Comparison of ENCODE assay signal across 29 mouse cellular contexts in the genomic region with DNA sequence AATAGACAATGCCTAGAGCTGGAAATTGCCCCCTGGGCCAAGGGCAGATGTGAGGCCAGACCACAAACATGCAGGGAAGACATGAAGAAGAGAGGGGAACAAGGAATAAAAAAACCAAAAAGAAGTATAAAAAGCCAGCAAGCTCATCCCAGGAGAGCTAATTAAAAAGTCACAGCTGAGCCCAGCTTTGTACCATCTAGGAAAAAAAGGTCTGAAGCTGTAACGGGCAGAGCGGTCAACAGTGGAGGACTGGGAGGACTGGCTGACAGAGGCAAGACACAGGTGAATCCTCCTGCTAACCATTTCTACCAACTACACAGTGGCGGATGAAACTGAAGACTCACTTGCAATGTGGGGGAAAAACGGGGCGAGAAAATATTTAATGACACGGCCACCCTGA. TPM values are rescaled to one million over a fixed set of nuclear protein-coding genes. Genes with fewer than 3 reads are reported as not detected.
DNase-seq lines count a peak whose midpoint lies in the region; ATAC-seq lines count a peak whose summit lies in the region.
"Had no signal": no experiment of that assay in that cellular context is flagged by ENCODE, and none has a peak within 500 bp of the region (broad histone marks: within the 10 kb centered on the region; RNA-seq: fewer than 3 reads in every experiment).

No protein-coding gene starts in this region.

- no peak overlapping the region for H3K4me3 ChIP-seq in hindbrain, embryonic 11.5 days (ENCODE audit: low read depth, low read length)
- H3K4me3 ChIP-seq in hindbrain, embryonic 10.5 days: no peak overlapping the region
- H3K4me3 ChIP-seq in midbrain, embryonic 13.5 days (replicated peaks): no peak overlapping the region
- H3K4me3 ChIP-seq in midbrain, embryonic 16.5 days (ENCODE audit: low read depth, low read length): no peak overlapping the region
- H3K4me3 ChIP-seq in midbrain, embryonic 15.5 days: no peak overlapping the region
- H3K4me3 ChIP-seq in midbrain, embryonic 10.5 days: no peak overlapping the region
- H3K4me3 ChIP-seq: embryonic facial prominence, embryonic 13.5 days; embryonic facial prominence, embryonic 15.5 days; erythroblast, embryonic 14.5 days; forebrain, embryonic 10.5 days; forebrain, embryonic 12.5 days had no signal

- H3K4me1 ChIP-seq in hindbrain, embryonic 11.5 days (replicated peaks; ENCODE audit: control insufficient read depth, insufficient read depth, low read length): no peaks in the 10 kb centered on the region
- H3K4me1 ChIP-seq in hindbrain, embryonic 10.5 days (replicated peaks): no peaks in the 10 kb centered on the region
- 0 out of 2 replicates have a peak, but pooled peaks cover 3% of the 10 kb centered on the region for H3K4me1 ChIP-seq in midbrain, embryonic 13.5 days (replicated peaks)
- H3K4me1 ChIP-seq in midbrain, embryonic 16.5 days (ENCODE audit: control insufficient read depth, insufficient read depth, low read length): no peaks in the 10 kb centered on the region
- H3K4me1 ChIP-seq in midbrain, embryonic 15.5 days: no peaks in the 10 kb centered on the region
- 0 out of 2 replicates have a peak, but pooled peaks cover 2% of the 10 kb centered on the region for H3K4me1 ChIP-seq in midbrain, embryonic 10.5 days
- H3K4me1 ChIP-seq: embryonic facial prominence, embryonic 13.5 days; embryonic facial prominence, embryonic 15.5 days; forebrain, embryonic 10.5 days; forebrain, embryonic 12.5 days had no signal

- no peak for ATAC-seq in hindbrain, embryonic 11.5 days (ENCODE audit: low FRiP score)
- peak; percentile 83; the same call in 1 of the 2 replicates for ATAC-seq in midbrain, embryonic 13.5 days
- ATAC-seq in midbrain, embryonic 16.5 days: no peak
- peak; percentile 60; the same call in 1 of the 2 replicates for ATAC-seq in midbrain, embryonic 15.5 days (replicated peaks)
- ATAC-seq: activated CD4-positive, CD25-positive, alpha-beta regulatory T cell, adult 4 months; CD4-positive, CD25-positive, alpha-beta regulatory T cell, adult 4 months; forebrain, embryonic 14.5 days; forebrain, embryonic 16.5 days; Patski had no signal

- no peaks in the 10 kb centered on the region for H3K9me3 ChIP-seq in hindbrain, embryonic 11.5 days (ENCODE audit: control insufficient read depth, low read length)
- no peaks in the 10 kb centered on the region for H3K9me3 ChIP-seq in hindbrain, embryonic 10.5 days
- no peaks in the 10 kb centered on the region for H3K9me3 ChIP-seq in midbrain, embryonic 13.5 days
- no peaks in the 10 kb centered on the region for H3K9me3 ChIP-seq in midbrain, embryonic 16.5 days (replicated peaks; ENCODE audit: control insufficient read depth, low read length, poor library complexity, severe bottlenecking)
- H3K9me3 ChIP-seq in midbrain, embryonic 15.5 days: no peaks in the 10 kb centered on the region
- no peaks in the 10 kb centered on the region for H3K9me3 ChIP-seq in midbrain, embryonic 10.5 days (replicated peaks)
- H3K9me3 ChIP-seq: embryonic facial prominence, embryonic 13.5 days; embryonic facial prominence, embryonic 15.5 days; forebrain, embryonic 10.5 days; forebrain, embryonic 12.5 days had no signal

- H3K9ac ChIP-seq in hindbrain, embryonic 11.5 days (ENCODE audit: low read depth, low read length): no peak overlapping the region
- no peak overlapping the region for H3K9ac ChIP-seq in midbrain, embryonic 13.5 days (replicated peaks)
- H3K9ac ChIP-seq in midbrain, embryonic 16.5 days (ENCODE audit: low read depth, low read length): no peak overlapping the region
- H3K9ac ChIP-seq in midbrain, embryonic 15.5 days: no peak overlapping the region
- H3K9ac ChIP-seq: embryonic facial prominence, embryonic 13.5 days; embryonic facial prominence, embryonic 15.5 days; forebrain, embryonic 12.5 days had no signal

- WGBS in hindbrain, embryonic 11.5 days: 81% methylated on average over 6 of the region's 6 CpGs
- WGBS in hindbrain, embryonic 10.5 days: 85% methylated on average over 6 of the region's 6 CpGs
- 69% methylated on average over 6 of the region's 6 CpGs for WGBS in midbrain, embryonic 13.5 days
- whole genome bisulfite sequencing in midbrain, embryonic 16.5 days: 61% methylated on average over 6 of the region's 6 CpGs
- WGBS in midbrain, embryonic 15.5 days: 67% methylated on average over 6 of the region's 6 CpGs
- WGBS in midbrain, embryonic 10.5 days: 92% methylated on average over 6 of the region's 6 CpGs

- no peak overlapping the region for H3K4me2 ChIP-seq in hindbrain, embryonic 11.5 days (replicated peaks; ENCODE audit: low read depth, low read length)
- no peak overlapping the region for H3K4me2 ChIP-seq in midbrain, embryonic 13.5 days (replicated peaks)
- no peak overlapping the region for H3K4me2 ChIP-seq in midbrain, embryonic 16.5 days (ENCODE audit: low read length)
- no peak overlapping the region for H3K4me2 ChIP-seq in midbrain, embryonic 15.5 days
- H3K4me2 ChIP-seq: embryonic facial prominence, embryonic 13.5 days; embryonic facial prominence, embryonic 15.5 days; forebrain, embryonic 12.5 days had no signal

- no peaks in the 10 kb centered on the region for H3K27me3 ChIP-seq in hindbrain, embryonic 11.5 days (ENCODE audit: control insufficient read depth, insufficient read depth, low read length)
- no peaks in the 10 kb centered on the region for H3K27me3 ChIP-seq in hindbrain, embryonic 10.5 days (ENCODE audit: insufficient read depth, poor library complexity, severe bottlenecking)
- no peaks in the 10 kb centered on the region for H3K27me3 ChIP-seq in midbrain, embryonic 13.5 days
- no peaks in the 10 kb centered on the region for H3K27me3 ChIP-seq in midbrain, embryonic 16.5 days (ENCODE audit: control insufficient read depth, insufficient read depth, low read depth, low read length)
- H3K27me3 ChIP-seq in midbrain, embryonic 15.5 days (replicated peaks): no peaks in the 10 kb centered on the region
- H3K27me3 ChIP-seq in midbrain, embryonic 10.5 days (ENCODE audit: low read depth, poor library complexity, severe bottlenecking): no peaks in the 10 kb centered on the region
- H3K27me3 ChIP-seq: CH12.LX; embryonic facial prominence, embryonic 13.5 days; embryonic facial prominence, embryonic 15.5 days; forebrain, embryonic 12.5 days; Patski had no signal

- no peaks in the 10 kb centered on the region for H3K36me3 ChIP-seq in hindbrain, embryonic 11.5 days (ENCODE audit: control insufficient read depth, insufficient read depth, low read length)
- H3K36me3 ChIP-seq in hindbrain, embryonic 10.5 days: no peaks in the 10 kb centered on the region
- no peaks in the 10 kb centered on the region for H3K36me3 ChIP-seq in midbrain, embryonic 13.5 days
- H3K36me3 ChIP-seq in midbrain, embryonic 16.5 days (ENCODE audit: control insufficient read depth, insufficient read depth, low read length): no peaks in the 10 kb centered on the region
- H3K36me3 ChIP-seq in midbrain, embryonic 15.5 days (replicated peaks): no peaks in the 10 kb centered on the region
- H3K36me3 ChIP-seq in midbrain, embryonic 10.5 days: no peaks in the 10 kb centered on the region
- H3K36me3 ChIP-seq: embryonic facial prominence, embryonic 13.5 days; embryonic facial prominence, embryonic 15.5 days; forebrain, embryonic 10.5 days; forebrain, embryonic 12.5 days; G1E had no signal

- H3K27ac ChIP-seq in hindbrain, embryonic 11.5 days (ENCODE audit: low read depth, low read length): no peak overlapping the region
- no peak overlapping the region for H3K27ac ChIP-seq in hindbrain, embryonic 10.5 days
- peak overlapping the region; percentile 21; the same call in 1 of the 2 replicates for H3K27ac ChIP-seq in midbrain, embryonic 13.5 days
- no peak overlapping the region for H3K27ac ChIP-seq in midbrain, embryonic 16.5 days (ENCODE audit: low read length)
- H3K27ac ChIP-seq in midbrain, embryonic 15.5 days: no peak overlapping the region
- H3K27ac ChIP-seq in midbrain, embryonic 10.5 days (replicated peaks): no peak overlapping the region
- H3K27ac ChIP-seq: embryonic facial prominence, embryonic 13.5 days; embryonic facial prominence, embryonic 15.5 days; forebrain, embryonic 10.5 days; forebrain, embryonic 12.5 days had no signal

- DNase-seq in hindbrain, embryonic 11.5 days (ENCODE audit: low spot score): peak; percentile 14
- DNase-seq in hindbrain, embryonic 10.5 days (ENCODE audit: low spot score): no peak
- DNase-seq in midbrain, embryonic 10.5 days (ENCODE audit: low spot score): no peak
- DNase-seq: adrenal gland, adult 8-10 months; adrenal gland, postnatal 14 days; adrenal gland, postnatal 36 days; B cell, adult 2 months; cerebellum, adult 11 months; cerebellum, adult 18-20 months; cerebellum, adult 8-10 months; cerebellum, adult 9-11 months; cerebellum, postnatal 14 days; cerebellum, postnatal 36 days; embryo, embryonic 11 days had no signal

RNA-seq across cellular contexts. Expression of a gene that starts 19.9 kb away (rescaled TPM):
- polyA plus RNA-seq in hindbrain, embryonic 11.5 days (2014; fragmentation: Nextera tagmentation; extraction: Ambion mirVana): 1.3 and 2.1 TPM in 2 replicates
- polyA plus RNA-seq in hindbrain, embryonic 10.5 days (2016; fragmentation: Nextera tagmentation; extraction: Ambion mirVana): 0.63 and 0.70 TPM in 2 replicates
- polyA plus RNA-seq in midbrain, embryonic 13.5 days (2015; fragmentation: Nextera tagmentation; extraction: Ambion mirVana): 1.0 and 1.1 TPM in 2 replicates
- polyA plus RNA-seq in midbrain, embryonic 16.5 days (2015; fragmentation: Nextera tagmentation; extraction: Ambion mirVana): 1.3 and 1.8 TPM in 2 replicates
- polyA plus RNA-seq in midbrain, embryonic 15.5 days (2015; fragmentation: Nextera tagmentation; extraction: Ambion mirVana): 1.2 and 1.3 TPM in 2 replicates
- polyA plus RNA-seq in midbrain, embryonic 10.5 days (2016; fragmentation: Nextera tagmentation; extraction: Ambion mirVana): 0.10 and 0.41 TPM in 2 replicates
- polyA plus RNA-seq: activated CD4-positive, CD25-positive, alpha-beta regulatory T cell, adult 4 months; erythroblast, embryonic 14.5 days; G1E had no signal

Comparison
In these comparisons a context has a peak if more than half of its experiments do, and no peak if none do; other contexts are left out.
1. ATAC-seq: peak in midbrain, embryonic 13.5 days (single experiment) and midbrain, embryonic 15.5 days (single experiment); none in hindbrain, embryonic 11.5 days (single experiment) and midbrain, embryonic 16.5 days (single experiment).